Mouse (Mus musculus) hindbrain, postnatal 0 days (tissue): Measurements from ENCODE around the gene Cd247. TPM values are rescaled to one million over a fixed set of nuclear protein-coding genes. Genes with fewer than 3 reads are reported as not detected.

Experiments
- ATAC-seq: fragments of 200-750 bp; cut with Nextera tagmentation; 2 replicates; pipeline ENCODE4 v1.8.0; 2017; ENCODE audit warnings: mild to moderate bottlenecking, moderate TSS enrichment, moderate library complexity
- DNase-seq: peaks from one replicate; pipeline ENCODE4 v3.0.0-alpha.2; 2015; ENCODE audit warnings: low spot score
- H3K27ac ChIP-seq: fragments of 300-500 bp; sonication (generic); 2 replicates; pipeline ENCODE4 v1.5.1; 2014; ENCODE audit warnings: mild to moderate bottlenecking
- H3K27me3 ChIP-seq: fragments of 300-500 bp; sonication (generic); 2 replicates; pipeline ENCODE4 v1.6.1; 2014; ENCODE audit warnings: low read length, mixed read lengths; ENCODE audit not compliant: insufficient read depth
- H3K36me3 ChIP-seq: fragments of 300-500 bp; sonication (generic); 2 replicates; pipeline ENCODE4 v1.6.1; 2014; ENCODE audit warnings: low read length, mixed read lengths; ENCODE audit not compliant: insufficient read depth
- H3K4me1 ChIP-seq: fragments of 300-500 bp; sonication (generic); 2 replicates; pipeline ENCODE4 v1.6.1; 2014; ENCODE audit warnings: antibody characterized with exemption, low read length, mixed read lengths; ENCODE audit not compliant: insufficient read depth
- H3K4me2 ChIP-seq: fragments of 300-500 bp; sonication (generic); 2 replicates; pipeline ENCODE4 v1.6.1; 2014; ENCODE audit warnings: low read depth, mild to moderate bottlenecking, low read length, moderate library complexity, mixed read lengths
- H3K4me3 ChIP-seq: fragments of 300-500 bp; sonication (generic); 2 replicates; pipeline ENCODE4 v1.5.1; 2014; ENCODE audit warnings: low read length
- H3K9ac ChIP-seq: fragments of 300-500 bp; sonication (generic); replicated peaks from 2 replicates; pipeline ENCODE4 v1.6.1; 2014; ENCODE audit warnings: mild to moderate bottlenecking, low read length, moderate library complexity, mixed read lengths
- H3K9me3 ChIP-seq: fragments of 300-500 bp; sonication (generic); 2 replicates; pipeline ENCODE4 v1.6.1; 2016; ENCODE audit warnings: low read length, mixed read lengths
- CTCF ChIP-seq: IDR thresholded peaks from 2 replicates; pipeline ENCODE4 v1.5.1; 2016; ENCODE audit warnings: antibody characterized with exemption, control low read depth, low read depth
- WGBS: fragments of 180-500 bp; shearing (Covaris S2); extraction: QIAGEN DNeasy Blood & Tissue Kit; methylation state at CpG from one replicate; pipeline ENCODE4 v1.1.7; 2014; 5-methylcytosine and 5-hydroxymethylcytosine counted together
- polyA plus RNA-seq: library from polyadenylated mRNA; unstranded; fragments of >200 nt; fragmentation: Nextera tagmentation; extraction: Ambion mirVana; gene quantifications from 2 replicates; pipeline ENCODE4 v1.2.1, GENCODE M21; 2015
- total RNA-seq: library from RNA; depleted of rRNA; stranded (reverse); fragments of >200 nt; gene quantifications from 2 replicates; pipeline ENCODE4 v1.2.3, GENCODE M21; 2014; rRNA removed

Gene Cd247
- total RNA-seq (not detected in 2 replicates), polyA plus RNA-seq (0.39 and 0.55 TPM in 2 replicates)

DNA sequence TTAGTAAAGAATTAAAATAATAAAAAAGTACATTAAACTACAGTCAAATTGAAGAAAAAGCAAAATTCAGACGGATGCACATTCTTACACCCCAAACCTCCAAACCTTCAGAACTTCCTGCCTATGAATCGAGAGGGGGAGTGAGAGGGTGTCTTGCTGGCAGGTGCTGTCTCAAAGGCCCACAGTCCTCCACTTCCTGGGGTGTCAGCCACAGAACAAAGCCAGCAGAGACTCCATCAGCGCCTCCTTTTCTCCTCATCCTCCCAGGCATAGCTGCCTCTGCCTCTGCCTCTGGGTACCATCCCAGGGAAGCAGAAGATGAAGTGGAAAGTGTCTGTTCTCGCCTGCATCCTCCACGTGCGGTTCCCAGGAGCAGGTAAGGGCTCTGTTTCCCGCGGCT, at the start of gene Cd247:
Gene Cd247, plus strand, starts transcription at position 171 of the 400 bp plus-strand sequence.
- Histone ChIP-seq H3K27ac (no peak within 1 kb of the TSS), H3K36me3 (no peaks in the 10 kb centered on the region), H3K9me3 (no peaks in the 10 kb centered on the region), H3K4me2 (no peak within 1 kb of the TSS), H3K4me1 (no peaks in the 10 kb centered on the region), H3K27me3 (no peaks in the 10 kb centered on the region), H3K4me3 (no peak within 1 kb of the TSS), H3K9ac (no peak within 1 kb of the TSS)
- 67% methylated on average over 8 of the region's 8 CpGs for WGBS
- no peak for ATAC-seq
- TF ChIP-seq CTCF: no peak
- no peak for DNase-seq

DNA sequence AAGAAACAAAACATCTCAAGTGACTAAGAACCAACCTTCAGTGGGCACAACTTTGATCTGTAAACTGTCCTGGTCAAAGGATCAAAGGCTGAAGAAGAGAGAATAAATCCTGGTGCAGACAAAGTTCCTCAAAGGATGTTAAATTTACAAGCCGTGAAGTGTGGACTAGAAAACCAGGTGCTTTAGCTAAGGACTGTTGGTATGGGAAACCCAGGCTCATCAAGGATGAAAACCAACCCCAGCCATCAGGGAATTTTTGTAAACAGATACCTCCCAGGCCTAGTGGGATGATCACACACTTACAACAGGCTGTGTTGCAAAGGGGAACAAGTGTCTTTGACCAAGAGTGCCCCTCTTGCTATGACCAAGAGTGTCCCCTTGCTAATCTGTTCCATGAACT, 49.5 kb upstream of the Cd247 start:
- Histone ChIP-seq H3K4me2 (no peak overlapping the region), H3K36me3 (no peaks in the 10 kb centered on the region), H3K9ac (no peak overlapping the region), H3K4me3 (no peak overlapping the region), H3K27ac (no peak overlapping the region), H3K4me1 (no peaks in the 10 kb centered on the region), H3K9me3 (no peaks in the 10 kb centered on the region), H3K27me3 (no peaks in the 10 kb centered on the region)
- no peak for TF ChIP-seq CTCF
- ATAC-seq: no peak
- DNase-seq: no peak
- WGBS: 89% methylated on average over 1 of the region's 1 CpGs

DNA sequence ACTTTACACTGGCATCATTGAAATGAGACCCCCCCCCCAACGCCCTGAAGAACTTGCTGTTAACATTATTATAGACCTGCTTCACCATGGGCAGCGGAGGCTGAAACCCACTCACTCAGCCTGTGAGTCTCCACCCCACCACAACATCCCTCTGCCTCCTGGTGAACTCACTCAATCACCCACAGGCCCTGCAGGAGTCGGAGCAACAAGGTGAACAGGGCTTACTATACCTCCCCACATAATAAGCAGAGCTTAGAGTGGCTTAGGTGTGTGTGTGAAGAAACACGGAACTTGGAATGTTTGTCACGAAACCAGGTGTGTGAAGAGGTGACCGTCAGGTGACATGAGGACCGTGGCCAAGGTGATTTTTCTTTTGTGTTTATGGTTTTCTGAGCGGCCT, 46.5 kb upstream of the Cd247 start:
- Histone ChIP-seq H3K27ac (no peak overlapping the region), H3K4me1 (no peaks in the 10 kb centered on the region), H3K36me3 (no peaks in the 10 kb centered on the region), H3K27me3 (no peaks in the 10 kb centered on the region), H3K4me2 (no peak overlapping the region), H3K9ac (no peak overlapping the region), H3K9me3 (no peaks in the 10 kb centered on the region), H3K4me3 (no peak overlapping the region)
- ATAC-seq (no peak), DNase-seq (no peak)
- WGBS: 87% methylated on average over 8 of the region's 8 CpGs
- no peak for TF ChIP-seq CTCF

DNA sequence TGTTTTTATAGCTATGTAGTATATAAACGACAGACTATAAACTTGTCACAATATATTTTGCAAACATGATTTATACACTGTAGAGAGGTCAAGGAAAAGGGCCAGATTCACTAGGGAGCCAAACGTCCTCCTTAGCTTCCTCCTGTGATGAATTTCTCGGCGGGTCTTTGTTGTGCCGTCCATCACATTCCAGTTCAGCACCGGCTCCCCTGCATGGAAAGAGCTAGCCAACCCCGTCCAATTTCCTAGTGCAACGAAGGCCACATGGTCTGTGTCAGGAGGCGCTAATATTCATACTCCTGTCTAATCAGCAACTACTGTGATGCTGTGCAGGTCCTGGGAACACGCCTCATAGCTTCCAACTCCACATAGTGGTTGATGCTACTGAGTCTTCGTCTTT, 40.4 kb upstream of the Cd247 start:
- Histone ChIP-seq H3K4me3 (no peak overlapping the region), H3K9me3 (no peaks in the 10 kb centered on the region), H3K4me1 (no peaks in the 10 kb centered on the region), H3K36me3 (no peaks in the 10 kb centered on the region), H3K27me3 (no peaks in the 10 kb centered on the region), H3K27ac (no peak overlapping the region), H3K9ac (no peak overlapping the region), H3K4me2 (no peak overlapping the region)
- 33% methylated on average over 11 of the region's 11 CpGs for whole genome bisulfite sequencing
- TF ChIP-seq CTCF: no peak
- ATAC-seq: no peak
- no peak for DNase-seq

DNA sequence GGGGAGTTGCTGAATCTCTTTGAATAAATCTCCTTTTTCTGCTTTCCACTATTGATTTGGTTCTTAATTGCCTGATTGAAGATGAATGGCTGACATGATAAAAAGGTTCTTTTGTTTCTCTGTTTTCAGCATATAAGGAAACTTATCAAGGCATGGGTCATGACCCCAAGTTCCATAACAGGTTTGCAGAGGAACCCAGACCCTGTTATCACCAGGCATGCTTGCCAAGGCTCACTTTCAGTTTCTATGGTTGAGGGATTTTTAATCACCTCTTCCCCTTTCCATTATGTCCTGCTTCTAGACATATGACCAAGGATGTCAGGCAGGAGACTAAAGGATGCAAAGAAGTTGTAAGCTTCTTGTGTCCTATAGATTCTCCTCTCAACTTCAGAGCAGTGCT, 37.3 kb upstream of the Cd247 start:
- TF ChIP-seq CTCF: no peak
- no peak overlapping the region for H3K27ac ChIP-seq
- H3K36me3 ChIP-seq: no peaks in the 10 kb centered on the region
- no peak overlapping the region for H3K4me2 ChIP-seq
- no peaks in the 10 kb centered on the region for H3K4me1 ChIP-seq
- no peaks in the 10 kb centered on the region for H3K27me3 ChIP-seq
- ATAC-seq: no peak
- H3K9me3 ChIP-seq: no peaks in the 10 kb centered on the region
- H3K9ac ChIP-seq: no peak overlapping the region
- H3K4me3 ChIP-seq: no peak overlapping the region
- no peak for DNase-seq

DNA sequence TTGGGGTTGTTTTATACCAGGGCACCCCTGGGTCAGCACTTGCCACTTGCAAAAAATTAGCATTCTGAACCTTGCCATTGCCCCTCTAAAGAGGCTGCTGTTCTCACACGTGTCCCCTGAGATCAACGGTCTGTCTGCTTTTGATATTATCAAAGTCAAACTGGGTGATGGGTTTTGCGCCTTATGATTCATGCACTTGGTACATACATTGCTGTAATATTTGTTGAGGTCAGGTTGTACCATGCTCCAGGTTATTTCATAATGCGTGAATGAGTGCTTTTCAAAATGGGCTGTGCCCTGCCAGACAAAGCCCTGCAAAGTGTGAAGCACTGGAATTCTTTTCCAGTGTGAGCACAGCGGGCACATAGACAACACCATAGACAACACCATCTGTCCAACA, 36.6 kb upstream of the Cd247 start:
- Histone ChIP-seq H3K4me3 (no peak overlapping the region), H3K36me3 (no peaks in the 10 kb centered on the region), H3K4me1 (no peaks in the 10 kb centered on the region), H3K9me3 (no peaks in the 10 kb centered on the region), H3K27me3 (no peaks in the 10 kb centered on the region), H3K4me2 (no peak overlapping the region), H3K27ac (no peak overlapping the region), H3K9ac (no peak overlapping the region)
- ATAC-seq (no peak), DNase-seq (no peak)
- whole genome bisulfite sequencing: 83% methylated on average over 5 of the region's 5 CpGs
- TF ChIP-seq CTCF: no peak

DNA sequence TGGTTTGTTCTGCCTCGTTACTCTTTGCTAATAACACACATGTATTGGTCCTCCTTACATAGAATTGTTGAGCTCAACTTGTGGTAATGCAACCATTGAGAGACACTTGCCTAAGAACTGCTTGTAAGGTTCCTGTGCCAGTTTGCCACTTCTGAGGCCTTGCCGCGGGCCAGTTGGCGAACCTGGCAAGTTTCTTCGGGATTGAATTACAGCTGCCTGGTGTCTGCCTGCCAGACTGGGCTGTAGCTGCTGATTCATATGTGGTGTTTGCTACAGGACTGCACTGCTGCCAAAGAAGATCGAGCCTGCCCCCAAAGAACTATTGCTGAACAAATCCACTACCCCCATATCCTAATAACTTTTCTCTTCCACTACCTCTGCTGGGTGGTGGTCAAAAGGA, 34.3 kb upstream of the Cd247 start:
- no peak for ATAC-seq
- no peak for DNase-seq
- H3K36me3 ChIP-seq: no peaks in the 10 kb centered on the region
- H3K4me1 ChIP-seq: no peaks in the 10 kb centered on the region
- H3K4me2 ChIP-seq: no peak overlapping the region
- no peak overlapping the region for H3K27ac ChIP-seq
- WGBS: 82% methylated on average over 6 of the region's 6 CpGs
- no peaks in the 10 kb centered on the region for H3K27me3 ChIP-seq
- no peaks in the 10 kb centered on the region for H3K9me3 ChIP-seq
- no peak for TF ChIP-seq CTCF
- H3K9ac ChIP-seq: no peak overlapping the region
- no peak overlapping the region for H3K4me3 ChIP-seq

DNA sequence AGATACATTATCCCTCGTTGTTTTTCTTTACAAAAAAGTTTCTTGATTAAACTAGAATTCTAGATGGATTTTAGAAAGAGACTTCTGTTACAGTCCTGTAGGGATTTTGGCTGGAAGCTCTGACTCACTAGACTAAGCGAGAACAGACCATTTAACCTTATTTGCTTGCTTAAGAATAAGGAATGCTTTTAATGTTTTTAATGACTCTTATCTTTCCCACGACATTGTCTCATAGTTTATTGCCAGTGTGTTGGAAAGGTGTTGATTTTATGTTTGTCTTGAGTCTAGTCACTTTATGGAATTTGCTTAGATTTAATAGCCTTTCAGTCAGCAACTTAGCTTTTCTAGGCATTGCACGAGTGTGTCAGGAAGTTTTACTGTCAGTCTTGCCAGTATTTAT, 33.3 kb upstream of the Cd247 start:
- WGBS: 70% methylated on average over 4 of the region's 4 CpGs

More for the DNA sequence above, 33.3 kb upstream of the Cd247 start:
- no peak overlapping the region for H3K4me3 ChIP-seq
- DNase-seq (no peak), ATAC-seq (no peak)
- H3K27ac ChIP-seq: no peak overlapping the region
- H3K36me3 ChIP-seq: no peaks in the 10 kb centered on the region
- no peak overlapping the region for H3K4me2 ChIP-seq
- H3K4me1 ChIP-seq: no peaks in the 10 kb centered on the region
- H3K9me3 ChIP-seq: no peaks in the 10 kb centered on the region
- no peak overlapping the region for H3K9ac ChIP-seq
- TF ChIP-seq CTCF: no peak
- no peaks in the 10 kb centered on the region for H3K27me3 ChIP-seq
